Mouse (Mus musculus) small intestine, adult 2 months (tissue): ENCODE data around the gene Tmem223. TPM values are rescaled to one million over a fixed set of nuclear protein-coding genes. Genes with fewer than 3 reads are reported as not detected.

ENCODE experiments used
- H3K27ac ChIP-seq: fragments of 200-500 bp; 2 replicates; pipeline ENCODE4 v1.5.1; 2012; ENCODE audit warnings: low read depth, low read length, control low read depth, inconsistent platforms; ENCODE audit not compliant: insufficient read depth
- H3K27me3 ChIP-seq: fragments of 200-500 bp; 2 replicates; pipeline ENCODE4 v1.6.1; 2012; ENCODE audit warnings: mild to moderate bottlenecking, moderate library complexity, low read length, inconsistent platforms; ENCODE audit not compliant: control insufficient read depth, insufficient read depth
- H3K36me3 ChIP-seq: fragments of 200-500 bp; 2 replicates; pipeline ENCODE4 v1.6.1; 2012; ENCODE audit warnings: mild to moderate bottlenecking, low read length, control low read depth, inconsistent platforms; ENCODE audit not compliant: control insufficient read depth, insufficient read depth
- H3K4me1 ChIP-seq: fragments of 200-500 bp; 2 replicates; pipeline ENCODE4 v1.6.1; 2012; ENCODE audit warnings: low read length, inconsistent platforms, mixed read lengths; ENCODE audit not compliant: control insufficient read depth, insufficient read depth, insufficient read length
- H3K4me3 ChIP-seq: fragments of 200-500 bp; 2 replicates; pipeline ENCODE4 v1.5.1; 2012; ENCODE audit warnings: low read depth, mild to moderate bottlenecking, control low read depth, inconsistent platforms, low read length, moderate library complexity
- CTCF ChIP-seq: fragments of 200-500 bp; IDR thresholded peaks from 2 replicates; pipeline ENCODE4 v1.5.1; 2012; ENCODE audit warnings: low read depth, mild to moderate bottlenecking, control low read depth, inconsistent platforms, low read length, moderate library complexity, mixed read lengths; ENCODE audit not compliant: insufficient replicate concordance, insufficient read length; ENCODE audit errors: extremely low read depth
- POLR2A ChIP-seq: fragments of 200-500 bp; IDR thresholded peaks from 2 replicates; pipeline ENCODE4 v1.6.1; 2012; ENCODE audit warnings: low read depth, mild to moderate bottlenecking, control low read depth, inconsistent platforms, low read length, moderate library complexity
- WGBS: fragments of 180-500 bp; shearing (Covaris S2); methylation state at CpG from one replicate; pipeline ENCODE4 v1.1.7; 2018; 5-methylcytosine and 5-hydroxymethylcytosine counted together
- polyA plus RNA-seq: library from polyadenylated mRNA; depleted of rRNA; stranded (reverse); fragments of >200 nt; gene quantifications from 2 replicates; pipeline ENCODE4 v1.2.3, GENCODE M21; 2012; rRNA removed

Gene Tmem223
- polyA plus RNA-seq, 1 experiment = 142 TPM

DNA sequence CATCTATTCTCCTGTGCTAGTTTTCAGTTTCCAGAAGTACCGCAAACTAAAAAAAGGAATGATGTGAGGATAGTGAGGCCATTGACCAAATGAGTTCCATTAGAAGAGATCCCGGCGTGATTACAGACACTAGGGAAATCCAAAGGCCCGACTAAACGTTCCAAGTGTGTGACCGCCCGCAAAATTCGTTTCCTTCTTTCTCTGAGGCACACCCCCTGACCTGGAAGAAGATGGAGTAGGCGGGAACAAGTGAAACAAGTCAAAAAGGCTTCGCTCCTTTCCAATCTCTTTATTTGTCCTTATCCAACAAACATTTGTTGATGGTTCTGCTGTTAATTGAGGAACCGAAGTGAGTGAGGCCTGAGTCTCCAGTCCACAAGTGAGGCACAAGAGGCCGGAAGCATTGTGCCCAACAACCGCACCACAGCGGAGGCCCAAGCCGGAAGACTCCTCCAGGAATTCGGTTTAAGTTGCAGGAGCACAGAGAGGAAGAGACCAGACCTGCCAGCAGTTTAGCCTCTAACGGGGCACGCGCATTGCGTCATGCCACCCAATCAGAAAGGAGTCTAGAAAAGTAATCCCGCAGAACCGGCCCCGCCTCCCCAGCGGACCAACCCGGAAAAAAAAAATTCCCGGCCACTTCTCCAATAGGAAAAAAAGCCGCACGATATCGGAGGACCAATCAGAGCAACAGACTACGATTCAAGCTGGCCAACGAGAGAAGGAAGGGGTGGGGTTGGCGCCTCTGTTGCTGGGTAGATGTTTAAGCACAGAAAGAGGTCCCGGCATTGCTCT is 48.2 kb downstream of the Tmem223 start, which contains the start of gene Ttc9c:
Gene Ttc9c (minus strand): TSS at position 533 of the 795 bp plus-strand sequence.
- H3K27me3 ChIP-seq = no peaks in the 10 kb centered on the region
- WGBS = under 1% methylated on average over 33 of the region's 33 CpGs
- TF ChIP-seq POLR2A (peak; percentile 70), CTCF (no peak)

DNA sequence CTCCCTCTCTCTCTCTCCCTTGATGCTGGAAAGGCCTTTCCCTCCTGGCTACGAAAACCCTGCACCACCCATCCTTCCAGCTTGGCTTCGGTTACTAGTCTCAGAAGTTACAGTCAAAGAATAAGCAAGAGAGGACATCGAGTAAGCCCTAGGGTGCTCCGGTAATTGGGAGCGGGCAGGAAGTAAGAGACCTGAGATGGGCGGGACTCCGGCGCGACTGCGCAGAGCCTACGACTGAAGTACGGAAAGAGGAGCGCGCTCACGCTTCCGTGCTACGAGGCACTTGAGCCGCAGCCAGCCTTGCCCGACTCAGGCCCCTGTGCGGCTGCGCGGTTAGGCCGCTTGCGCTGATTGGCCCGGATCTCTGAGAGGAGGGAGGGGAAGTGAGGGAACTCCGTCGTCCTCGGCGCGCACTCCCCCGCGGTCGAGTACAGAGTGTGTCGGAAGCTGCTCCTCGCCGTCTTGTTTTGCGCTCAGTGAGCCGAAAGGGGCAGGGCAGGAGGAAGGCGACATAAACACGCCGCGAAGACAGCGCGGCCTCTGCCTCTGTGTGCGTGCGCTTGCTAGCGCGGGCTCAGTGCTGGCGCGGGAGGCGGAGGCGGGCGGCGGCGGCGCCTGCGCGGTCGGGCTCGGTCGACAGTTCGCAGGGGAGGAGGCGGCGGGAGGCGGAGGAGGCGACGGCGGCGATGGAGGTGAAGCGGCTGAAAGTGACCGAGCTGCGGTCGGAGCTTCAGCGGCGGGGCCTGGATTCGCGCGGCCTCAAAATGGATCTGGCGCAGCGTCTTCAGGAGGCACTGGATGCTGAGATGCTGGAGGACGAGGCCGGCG is 49.0 kb downstream of the Tmem223 start, which contains the start of gene Hnrnpul2:
Gene Hnrnpul2 (plus strand): TSS at position 415 of the 828 bp plus-strand sequence.
- H3K36me3 ChIP-seq = peaks cover 26% of the 10 kb centered on the region
- no peaks in the 10 kb centered on the region for H3K27me3 ChIP-seq
- no peak for TF ChIP-seq CTCF
- TF ChIP-seq POLR2A = peak; percentile 95
- H3K27ac ChIP-seq = peak within 1 kb of the TSS; percentile 98
- WGBS = under 1% methylated on average over 82 of the region's 83 CpGs
- H3K4me3 ChIP-seq = peak within 1 kb of the TSS; percentile 96
- H3K4me1 ChIP-seq = peaks cover 2% of the 10 kb centered on the region; the same call in 1 of the 2 replicates

More for the DNA sequence above, 48.2 kb downstream of the Tmem223 start, which contains the start of gene Ttc9c:
- Histone ChIP-seq H3K4me1 (peaks cover 2% of the 10 kb centered on the region; the same call in 1 of the 2 replicates), H3K36me3 (peaks cover 24% of the 10 kb centered on the region), H3K4me3 (peak within 1 kb of the TSS; percentile 96), H3K27ac (peak within 1 kb of the TSS; percentile 98)

DNA sequence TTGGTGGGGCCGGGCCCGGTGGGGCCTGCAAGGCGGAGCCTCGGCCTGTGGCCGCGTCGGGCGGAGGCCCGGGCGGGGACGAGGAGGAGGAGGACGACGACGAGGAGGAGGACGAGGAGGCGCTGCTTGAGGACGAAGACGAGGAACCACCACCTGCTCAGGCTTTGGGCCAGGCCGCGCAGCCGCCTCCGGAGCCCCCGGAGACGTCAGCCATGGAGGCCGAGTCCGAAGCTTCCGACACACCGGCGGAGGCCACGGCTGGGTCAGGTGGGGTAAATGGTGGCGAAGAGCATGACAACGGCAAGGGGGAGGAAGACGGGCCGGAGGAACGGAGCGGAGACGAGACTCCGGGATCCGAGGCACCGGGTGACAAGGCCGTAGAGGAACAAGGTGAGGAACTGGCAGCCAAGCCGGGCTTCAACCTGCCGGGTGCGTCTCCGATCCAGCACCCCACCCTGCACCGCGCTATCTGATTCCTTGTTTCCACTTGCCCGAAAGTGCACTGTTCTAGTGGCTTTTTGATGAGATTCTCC is 49.7 kb downstream of the Tmem223 start:
- Histone ChIP-seq H3K4me3 (peak overlapping the region; percentile 96), H3K27ac (peak overlapping the region; percentile 98), H3K27me3 (no peaks in the 10 kb centered on the region), H3K4me1 (peaks cover 2% of the 10 kb centered on the region; the same call in 1 of the 2 replicates), H3K36me3 (peaks cover 29% of the 10 kb centered on the region)
- no peak for TF ChIP-seq CTCF
- no peak for TF ChIP-seq POLR2A
- under 1% methylated on average over 48 of the region's 48 CpGs for WGBS

DNA sequence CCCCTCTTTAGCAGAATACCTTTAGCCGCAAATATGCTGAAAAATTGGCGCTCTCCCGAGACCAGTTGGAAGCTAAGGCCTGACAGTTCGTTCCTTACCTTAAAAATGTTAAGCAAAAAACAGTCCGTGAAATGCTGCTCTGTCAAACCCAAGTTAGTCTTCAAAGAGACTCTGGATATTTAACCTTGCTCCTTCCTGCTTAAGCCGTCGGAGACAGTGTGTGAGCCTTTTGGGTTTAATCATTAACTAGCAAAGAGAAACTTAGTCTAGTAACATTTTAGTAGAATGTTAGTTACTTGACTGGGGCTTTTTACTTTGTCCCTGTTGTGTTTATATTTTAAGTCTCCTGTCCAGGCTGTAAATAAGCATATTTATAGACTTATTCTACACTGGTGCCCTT is 50.4 kb downstream of the Tmem223 start:
- no peak for TF ChIP-seq POLR2A
- no peak for TF ChIP-seq CTCF
- WGBS = under 1% methylated on average over 7 of the region's 7 CpGs
- H3K4me1 ChIP-seq = peaks cover 2% of the 10 kb centered on the region; the same call in 1 of the 2 replicates
- peak overlapping the region; percentile 96 for H3K4me3 ChIP-seq
- H3K27ac ChIP-seq = peak overlapping the region; percentile 98
- H3K27me3 ChIP-seq = no peaks in the 10 kb centered on the region
- H3K36me3 ChIP-seq = peaks cover 31% of the 10 kb centered on the region

Other genes starting within 250 kb of the Tmem223 start
- gene Slc22a8, start 179.7 kb upstream of the Tmem223 start, polyA plus RNA-seq = not detected in 2 replicates
- gene Slc22a6, start 153.0 kb upstream of the Tmem223 start, polyA plus RNA-seq = not detected in 2 replicates
- 2.3 and 2.4 TPM in 2 replicates for gene Chrm1, start 107.2 kb upstream of the Tmem223 start, polyA plus RNA-seq
- 132 and 391 TPM in 2 replicates for gene Slc3a2, start 47.6 kb upstream of the Tmem223 start, polyA plus RNA-seq
- 12.1 and 17.5 TPM in 2 replicates for gene Wdr74, start 35.2 kb upstream of the Tmem223 start, polyA plus RNA-seq
- gene 1700092M07Rik, start 30.3 kb upstream of the Tmem223 start, polyA plus RNA-seq = not detected in 2 replicates
- gene Stx5a, start 29.6 kb upstream of the Tmem223 start, polyA plus RNA-seq = 31.7 and 65.9 TPM in 2 replicates
- 13.3 and 25.4 TPM in 2 replicates for gene Nxf1, start 13.9 kb upstream of the Tmem223 start, polyA plus RNA-seq
- gene Tmem179b, start 3.5 kb downstream of the Tmem223 start, polyA plus RNA-seq = 59.9 and 96.2 TPM in 2 replicates
- 4.5 and 8.1 TPM in 2 replicates for gene Taf6l, start 15.4 kb downstream of the Tmem223 start, polyA plus RNA-seq
- 7.7 and 13.5 TPM in 2 replicates for gene Polr2g, start 27.6 kb downstream of the Tmem223 start, polyA plus RNA-seq
- 0.60 and 0.86 TPM in 2 replicates for gene Zbtb3, start 31.6 kb downstream of the Tmem223 start, polyA plus RNA-seq
- 5.7 and 8.9 TPM in 2 replicates for gene Ttc9c, start 48.3 kb downstream of the Tmem223 start, polyA plus RNA-seq
- gene Hnrnpul2, start 49.0 kb downstream of the Tmem223 start, polyA plus RNA-seq = 9.2 and 20.9 TPM in 2 replicates
- 4.6 TPM in 1 of 2 replicates, not detected in the other for gene AC129217.1, start 58.8 kb downstream of the Tmem223 start, polyA plus RNA-seq
- gene Bscl2, start 66.5 kb downstream of the Tmem223 start, polyA plus RNA-seq = 54.3 and 82.6 TPM in 2 replicates
- gene Gng3, start 68.2 kb downstream of the Tmem223 start, polyA plus RNA-seq = 0.33 and 0.63 TPM in 2 replicates
- gene Lrrn4cl, start 79.8 kb downstream of the Tmem223 start, polyA plus RNA-seq = 0.11 and 0.17 TPM in 2 replicates
- 34.7 and 95.9 TPM in 2 replicates for gene Ubxn1, start 100.5 kb downstream of the Tmem223 start, polyA plus RNA-seq
- 14.0 and 19.2 TPM in 2 replicates for gene Uqcc3, start 109.9 kb downstream of the Tmem223 start, polyA plus RNA-seq
- gene Lbhd1, start 112.7 kb downstream of the Tmem223 start, polyA plus RNA-seq = 0.22 and 0.55 TPM in 2 replicates
- not detected in 2 replicates for gene Gm49403, start 112.9 kb downstream of the Tmem223 start, polyA plus RNA-seq
- gene 1810009A15Rik, start 117.9 kb downstream of the Tmem223 start, polyA plus RNA-seq = 9.5 and 11.4 TPM in 2 replicates
- not detected in 2 replicates for gene Gm49416, start 117.9 kb downstream of the Tmem223 start, polyA plus RNA-seq
- 13.2 and 19.5 TPM in 2 replicates for gene Ints5, start 122.0 kb downstream of the Tmem223 start, polyA plus RNA-seq
- 45.7 and 74.1 TPM in 2 replicates for gene Ganab, start 127.1 kb downstream of the Tmem223 start, polyA plus RNA-seq
- gene B3gat3, start 149.4 kb downstream of the Tmem223 start, polyA plus RNA-seq = 40.1 and 69.5 TPM in 2 replicates
- gene Rom1, start 158.4 kb downstream of the Tmem223 start, polyA plus RNA-seq = 7.2 and 15.1 TPM in 2 replicates
- gene Eml3, start 158.6 kb downstream of the Tmem223 start, polyA plus RNA-seq = 18.4 and 32.2 TPM in 2 replicates
- 15.0 and 21.7 TPM in 2 replicates for gene Mta2, start 170.9 kb downstream of the Tmem223 start, polyA plus RNA-seq
- gene Tut1, start 182.9 kb downstream of the Tmem223 start, polyA plus RNA-seq = 5.6 and 13.2 TPM in 2 replicates
- gene Eef1g, start 196.0 kb downstream of the Tmem223 start, polyA plus RNA-seq = 90.2 and 129 TPM in 2 replicates
- 5.1 and 14.7 TPM in 2 replicates for gene Ahnak, start 218.3 kb downstream of the Tmem223 start, polyA plus RNA-seq